Mouse (Mus musculus): Measurements from ENCODE around the gene Rab3gap2.

Gene Rab3gap2

DNA sequence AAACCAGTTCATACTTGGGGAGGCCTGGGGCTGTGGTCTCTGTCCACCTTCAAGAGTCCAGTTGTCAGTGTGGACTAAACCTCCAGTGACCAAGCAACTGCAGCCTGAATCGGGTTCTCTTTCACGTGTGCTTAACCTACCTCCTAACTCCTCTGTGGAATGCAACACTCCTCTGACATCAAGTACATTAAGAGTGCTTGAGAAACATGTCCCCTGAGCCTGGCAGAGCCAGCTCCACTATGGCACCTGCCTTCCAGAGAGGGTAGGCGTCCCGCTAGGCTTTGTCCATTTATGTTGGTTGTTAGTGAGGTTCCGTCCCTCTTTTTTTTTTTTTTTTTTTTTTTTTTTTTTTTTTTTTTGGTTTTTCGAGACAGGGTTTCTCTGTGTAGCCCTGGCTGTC is 23.0 kb downstream of the Rab3gap2 start:
- DNase-seq (ENCODE audit: low spot score in 2 of 2), result no peak

- no peak for DNase-seq (ENCODE audit: low spot score in 2 of 2)
Observed at GRCm38 (mm10) chr1:185227766-185228165, 23.8 kb downstream of the Rab3gap2 start.

- DNase-seq (ENCODE audit: low spot score in 2 of 2), result peak in 1 of 2 experiments; percentile 38
Observed at GRCm38 (mm10) chr1:185229406-185230201, 25.7 kb downstream of the Rab3gap2 start.

DNA sequence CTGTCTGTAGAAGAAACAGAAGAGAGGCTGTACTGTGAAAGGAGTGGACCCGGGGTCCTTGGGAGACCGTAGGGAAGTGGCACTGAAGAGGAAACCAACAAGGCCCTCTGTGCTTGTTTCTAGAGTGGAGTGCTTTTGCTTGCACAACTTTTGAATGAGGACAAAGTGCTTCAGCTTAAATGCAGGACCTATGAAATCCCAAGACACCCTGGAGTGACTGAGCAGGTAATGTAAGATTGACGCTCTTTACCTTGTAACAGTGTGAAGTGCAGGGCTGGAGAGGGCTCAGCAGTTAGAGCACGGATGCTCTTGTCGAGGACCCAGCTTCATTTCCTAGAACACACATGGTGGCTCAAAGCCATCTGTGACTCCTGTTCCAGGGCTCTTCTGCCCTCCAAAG is 31.9 kb downstream of the Rab3gap2 start:
- DNase-seq (ENCODE audit: low spot score in 2 of 2), result no peak

GRCm38 (mm10) chr1:185236530-185236929 is 32.6 kb downstream of the Rab3gap2 start:
- no peak for DNase-seq (ENCODE audit: low spot score in 2 of 2)

DNA sequence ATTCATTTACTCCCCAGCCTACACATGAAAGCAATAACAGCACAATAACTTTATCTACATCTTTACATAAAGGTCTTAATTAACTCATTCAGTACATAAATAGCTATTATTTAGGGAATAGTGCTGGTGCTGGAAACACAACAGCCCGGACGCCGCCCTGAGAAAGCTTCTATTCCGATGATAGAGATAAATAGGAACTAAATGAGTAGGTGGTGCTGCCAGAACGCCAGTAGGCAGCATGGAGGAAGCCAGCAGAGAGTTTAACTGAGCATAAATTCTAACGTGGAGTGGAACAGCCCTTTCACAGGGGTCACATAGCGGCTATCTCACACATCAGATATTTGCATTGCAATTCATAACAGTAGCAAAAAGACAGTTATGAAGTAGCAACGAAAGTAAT is 39.1 kb downstream of the Rab3gap2 start:
- DNase-seq (ENCODE audit: low spot score in 2 of 2), result no peak

GRCm38 (mm10) chr1:185245456-185245855 is 41.5 kb downstream of the Rab3gap2 start:
- no peak for DNase-seq (ENCODE audit: low spot score in 2 of 2)

DNA sequence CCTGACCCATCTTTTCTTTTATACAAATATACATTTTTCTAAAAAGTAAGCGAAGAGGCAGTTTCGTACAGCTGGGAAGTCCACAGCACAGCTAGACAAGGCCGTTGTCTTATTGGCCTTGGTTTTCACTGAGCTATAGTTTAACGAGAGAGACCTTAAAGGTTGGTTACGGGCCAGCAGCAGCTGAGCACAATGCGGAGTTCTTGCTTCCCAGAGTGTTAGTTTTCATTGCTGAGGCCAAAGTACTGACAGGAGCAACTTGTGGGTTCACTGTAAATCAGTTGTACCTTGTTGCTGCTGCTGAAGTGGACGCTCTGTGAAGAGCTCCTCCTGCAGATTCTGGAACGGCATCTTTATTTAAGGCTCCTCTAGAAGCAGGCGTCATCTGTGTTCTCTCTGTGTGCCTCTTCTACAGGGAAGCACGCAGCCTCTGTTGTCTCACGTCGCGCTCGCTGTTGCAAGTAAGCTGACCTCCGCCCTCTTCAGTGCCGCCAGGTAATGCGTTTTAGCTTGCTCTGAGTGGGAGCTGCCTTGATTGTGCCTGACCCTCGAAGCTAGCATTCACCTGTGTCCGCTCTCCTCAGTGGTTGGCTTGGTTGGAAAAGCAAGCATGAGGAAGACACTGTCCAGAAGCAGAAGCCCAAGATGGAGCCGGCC is 43.6 kb downstream of the Rab3gap2 start:
- DNase-seq (ENCODE audit: low spot score in 2 of 2), result no peak

DNA sequence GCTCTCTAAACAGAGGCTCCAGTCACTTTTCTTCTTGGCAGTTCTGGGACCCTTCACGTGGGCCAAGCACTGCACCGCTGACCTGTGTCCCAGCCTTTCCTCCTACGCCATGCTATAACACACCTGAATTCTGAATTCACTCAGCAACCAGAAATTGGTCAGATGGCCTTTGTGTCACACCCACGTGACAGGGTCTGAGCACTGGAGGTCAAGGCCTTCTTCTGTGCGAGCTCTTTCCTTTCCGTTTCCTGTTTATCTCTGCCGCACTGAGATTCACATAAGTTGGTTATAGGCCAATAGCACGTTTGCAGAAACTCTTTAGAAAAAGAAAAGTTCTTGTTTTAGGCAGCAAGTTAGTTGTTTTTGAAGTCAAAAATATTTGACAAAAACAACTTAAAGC is 44.8 kb downstream of the Rab3gap2 start:
- no peak for DNase-seq (ENCODE audit: low spot score in 2 of 2)

- DNase-seq (ENCODE audit: low spot score in 2 of 2), result no peak
Observed at GRCm38 (mm10) chr1:185252351-185252750, 48.4 kb downstream of the Rab3gap2 start.

DNA sequence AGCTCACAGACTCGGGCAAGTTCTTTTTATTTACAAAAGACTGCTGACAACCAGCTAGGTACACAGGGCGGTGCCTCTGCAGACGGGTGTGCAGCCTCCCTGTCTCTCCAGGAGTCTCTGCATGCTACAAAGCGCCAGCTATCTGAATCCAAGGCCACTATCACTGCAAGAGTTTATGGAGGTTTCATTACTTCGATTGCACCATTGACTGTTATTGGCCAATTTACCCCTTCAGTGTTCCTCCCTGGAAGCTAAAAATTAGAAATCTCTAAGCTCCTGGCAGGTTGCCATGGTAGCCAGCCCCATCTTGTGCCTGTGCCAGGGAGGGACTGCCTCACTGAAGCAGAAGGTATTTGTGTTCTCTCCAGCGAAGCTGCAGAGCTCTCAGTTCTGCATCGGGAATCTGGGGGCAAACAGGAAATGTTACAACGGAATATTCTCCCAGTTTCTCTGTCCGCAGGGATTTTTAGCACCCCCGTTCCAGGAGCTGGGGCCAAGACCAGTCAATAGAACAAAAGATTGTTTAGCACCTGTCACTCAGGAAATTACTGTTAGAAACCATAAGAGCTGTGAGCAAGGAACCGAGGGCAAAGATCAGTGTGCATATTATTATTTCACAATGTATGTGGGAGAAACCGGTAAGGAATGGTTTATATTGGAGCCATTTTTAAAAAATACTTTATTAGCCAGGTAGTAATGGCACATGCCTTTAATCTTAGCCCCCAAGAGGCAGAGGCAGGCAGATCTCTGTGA is 49.4 kb downstream of the Rab3gap2 start:
- no peak for DNase-seq (ENCODE audit: low spot score in 2 of 2)

DNA sequence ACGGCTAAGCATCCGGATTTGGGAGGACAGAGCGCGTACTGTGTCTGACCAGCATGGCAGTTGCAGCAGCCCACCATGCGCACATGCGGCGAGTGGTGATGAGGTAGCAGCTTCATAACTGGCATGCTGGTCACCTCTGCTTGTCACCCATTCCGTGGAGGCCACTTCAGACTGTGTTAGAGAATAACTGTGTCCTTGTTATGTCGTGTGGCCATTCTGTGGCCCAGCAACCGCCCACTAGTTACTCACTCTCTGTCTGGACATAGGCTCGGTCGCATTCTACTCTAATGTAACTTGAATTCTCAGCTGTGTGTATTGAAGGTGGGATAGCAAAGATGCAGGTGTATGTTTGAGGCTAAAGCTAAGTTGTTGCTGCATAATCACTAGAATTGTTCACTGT is 51.4 kb downstream of the Rab3gap2 start:
- DNase-seq (ENCODE audit: low spot score in 2 of 2), result no peak

GRCm38 (mm10) chr1:185256753-185257152 is 52.8 kb downstream of the Rab3gap2 start:
- DNase-seq (ENCODE audit: low spot score in 2 of 2), result no peak

DNA sequence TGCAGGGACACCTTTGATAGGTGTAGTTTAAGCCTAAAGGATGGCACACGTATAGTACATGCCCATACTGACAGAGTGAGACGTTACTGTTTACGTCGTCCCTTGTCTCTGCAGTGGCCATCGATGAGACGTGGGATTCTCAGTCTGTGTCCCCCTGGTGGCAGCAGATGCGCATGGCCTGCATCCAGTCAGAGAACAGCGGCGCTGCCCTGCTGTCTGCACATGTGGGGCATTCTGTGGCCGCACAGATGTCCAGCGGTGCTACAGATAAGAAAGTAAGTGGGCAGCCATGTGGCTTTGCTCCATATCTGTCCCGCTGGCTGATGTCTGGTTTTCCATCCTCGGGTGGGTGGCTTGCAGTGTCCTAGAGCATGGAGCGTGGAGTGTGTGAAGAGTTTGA is 58.6 kb downstream of the Rab3gap2 start:
- no peak for DNase-seq (ENCODE audit: low spot score in 2 of 2)

GRCm38 (mm10) chr1:185268675-185269074 is 64.8 kb downstream of the Rab3gap2 start:
- DNase-seq (ENCODE audit: low spot score in 2 of 2), result no peak

- DNase-seq (ENCODE audit: low spot score in 2 of 2), result no peak
Observed at GRCm38 (mm10) chr1:185270403-185271097, 66.6 kb downstream of the Rab3gap2 start.

GRCm38 (mm10) chr1:185271373-185271772 is 67.5 kb downstream of the Rab3gap2 start:
- DNase-seq (ENCODE audit: low spot score in 2 of 2), result no peak

DNA sequence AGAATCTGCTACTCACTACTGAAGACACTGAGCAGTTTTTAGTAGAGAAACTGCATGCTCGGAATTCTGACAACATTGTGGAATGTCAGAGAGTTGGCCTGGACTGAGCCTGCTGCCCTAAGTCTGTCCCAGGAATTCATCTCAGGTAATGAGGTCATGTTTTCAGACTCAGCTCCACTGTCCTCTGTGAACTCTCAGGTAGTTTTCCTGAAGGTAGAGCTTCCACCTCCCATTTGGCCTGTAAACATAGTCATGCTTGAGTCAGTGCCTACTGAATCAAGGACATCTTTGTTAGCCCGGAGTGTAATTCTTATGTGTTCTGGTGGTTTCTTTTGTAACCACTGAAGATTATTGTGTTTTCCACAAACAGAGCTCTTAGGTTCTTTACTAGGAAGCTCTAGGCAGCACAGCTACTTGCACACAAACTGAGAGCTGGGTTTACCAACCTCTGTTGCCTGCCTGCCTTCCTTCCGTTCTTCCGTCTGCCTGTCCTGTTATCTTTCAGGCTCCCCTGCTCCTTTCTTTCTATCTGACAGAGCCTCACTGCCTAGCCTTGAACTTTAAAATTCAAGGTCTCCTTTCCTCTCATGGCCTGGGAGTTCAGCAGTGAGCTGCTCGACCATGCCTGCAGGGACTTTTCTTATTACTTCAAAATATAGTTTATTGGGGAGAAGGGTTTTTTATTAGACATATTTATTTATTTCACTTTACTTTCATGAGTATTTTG is 71.1 kb downstream of the Rab3gap2 start:
- no peak for DNase-seq (ENCODE audit: low spot score in 2 of 2)

DNA sequence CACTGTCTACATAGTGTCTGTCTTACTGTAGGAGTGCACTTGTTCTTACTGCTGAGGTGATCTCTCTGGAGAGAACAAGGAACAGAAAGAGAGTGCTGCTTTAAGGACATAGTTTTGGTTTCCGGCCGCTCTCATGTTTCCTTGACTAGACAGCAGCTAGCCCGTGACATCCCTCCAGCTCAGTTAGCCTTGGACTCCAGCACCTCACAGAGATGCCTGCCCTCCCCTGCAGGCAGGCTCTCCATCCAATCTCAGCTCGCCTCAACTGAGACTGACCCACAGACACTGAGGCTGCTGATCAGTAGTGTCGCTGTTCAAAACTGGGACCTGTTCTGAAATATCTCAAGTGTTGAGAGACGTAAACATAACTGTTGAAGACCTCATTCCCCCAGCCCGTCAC is 72.1 kb downstream of the Rab3gap2 start:
- DNase-seq (ENCODE audit: low spot score in 2 of 2), result no peak

- no peak for DNase-seq (ENCODE audit: low spot score in 2 of 2)
Observed at GRCm38 (mm10) chr1:185277022-185277421, 73.1 kb downstream of the Rab3gap2 start.

- DNase-seq (ENCODE audit: low spot score in 2 of 2), result no peak
Observed at GRCm38 (mm10) chr1:185279288-185279687, 75.4 kb downstream of the Rab3gap2 start.

Measured in spleen, postnatal 4 days (tissue).